Mouse (Mus musculus): ENCODE measurements around the gene 2300003K06Rik. TPM values are rescaled to one million over a fixed set of nuclear protein-coding genes. Genes with fewer than 3 reads are reported as not detected.
"Not testable (repeated sequence)": the region's sequence is repeated elsewhere in the genome, so short reads cannot be mapped to it uniquely, and the experiment has no call there.

Gene 2300003K06Rik
- not detected for total RNA-seq (2021)

GRCm38 (mm10) chr11:99837966-99838365 is at the start of gene 2300003K06Rik:
Gene 2300003K06Rik, minus strand, starts transcription at chr11:99838066.
- no peak for DNase-seq

- not testable (repeated sequence) for DNase-seq
Observed at GRCm38 (mm10) chr11:99878887-99879286, 41.0 kb upstream of the 2300003K06Rik start, which contains the start of gene Gm11567. Gene Gm11567, plus strand, starts transcription at chr11:99879187.

GRCm38 (mm10) chr11:99873089-99873488 is 35.2 kb upstream of the 2300003K06Rik start, which contains the start of gene Krtap9-1:
Gene Krtap9-1, plus strand, starts transcription at chr11:99873389.
- not testable (repeated sequence) for DNase-seq

- DNase-seq: not testable (repeated sequence)
Observed at GRCm38 (mm10) chr11:99864176-99864575, 26.3 kb upstream of the 2300003K06Rik start, which contains the start of gene Gm11559. Gene Gm11559, plus strand, starts transcription at chr11:99864476.

- no peak for DNase-seq
Observed at GRCm38 (mm10) chr11:99858761-99859160, 20.9 kb upstream of the 2300003K06Rik start.

- no peak for DNase-seq
Observed at GRCm38 (mm10) chr11:99857617-99858016, 19.8 kb upstream of the 2300003K06Rik start, which contains the start of gene Gm11568. Gene Gm11568, plus strand, starts transcription at chr11:99857917.

GRCm38 (mm10) chr11:99854121-99854520 is 16.3 kb upstream of the 2300003K06Rik start:
- no peak for DNase-seq

GRCm38 (mm10) chr11:99851508-99851907 is 13.6 kb upstream of the 2300003K06Rik start, which contains the start of gene Krtap4-16:
Gene Krtap4-16, minus strand, starts transcription at chr11:99851608.
- no peak for DNase-seq

GRCm38 (mm10) chr11:99846746-99847145 is 8.9 kb upstream of the 2300003K06Rik start:
- DNase-seq: no peak

GRCm38 (mm10) chr11:99842185-99842584 is 4.3 kb upstream of the 2300003K06Rik start:
- DNase-seq: no peak

GRCm38 (mm10) chr11:99815566-99815965 is 22.3 kb downstream of the 2300003K06Rik start, which contains the start of gene Gm11564:
Gene Gm11564, minus strand, starts transcription at chr11:99815666.
- not testable (repeated sequence) for DNase-seq

- DNase-seq: not testable (repeated sequence)
Observed at GRCm38 (mm10) chr11:99809792-99810191, 28.1 kb downstream of the 2300003K06Rik start, which contains the start of gene Krtap4-13. Gene Krtap4-13, minus strand, starts transcription at chr11:99809892.

GRCm38 (mm10) chr11:99804346-99804745 is 33.5 kb downstream of the 2300003K06Rik start, which contains the start of gene Gm11554:
Gene Gm11554, minus strand, starts transcription at chr11:99804446.
- not testable (repeated sequence) for DNase-seq

- DNase-seq: not testable (repeated sequence)
Observed at GRCm38 (mm10) chr11:99798832-99799231, 39.0 kb downstream of the 2300003K06Rik start, which contains the start of gene Gm11569. Gene Gm11569, minus strand, starts transcription at chr11:99798932.

GRCm38 (mm10) chr11:99793367-99793766 is 44.5 kb downstream of the 2300003K06Rik start, which contains the start of gene Gm11596:
Gene Gm11596, minus strand, starts transcription at chr11:99793467.
- no peak for DNase-seq

Other genes starting within 250 kb of the 2300003K06Rik start
- not detected for gene Krtap1-3, start 246.7 kb downstream of the 2300003K06Rik start, total RNA-seq (2021)
- not detected for gene Krtap9-3, start 240.0 kb downstream of the 2300003K06Rik start, total RNA-seq (2021)
- not detected for gene Gm11938, start 234.8 kb downstream of the 2300003K06Rik start, total RNA-seq (2021)
- gene Gm11937, start 227.9 kb downstream of the 2300003K06Rik start, total RNA-seq (2021): not detected
- gene Krtap2-4, start 223.2 kb downstream of the 2300003K06Rik start, total RNA-seq (2021): not detected
- gene Gm11562, start 217.6 kb downstream of the 2300003K06Rik start, total RNA-seq (2021): not detected
- not detected for gene Krtap4-1, start 209.8 kb downstream of the 2300003K06Rik start, total RNA-seq (2021)
- gene Krtap4-2, start 203.0 kb downstream of the 2300003K06Rik start, total RNA-seq (2021): not detected
- not detected for gene Krtap4-7, start 194.0 kb downstream of the 2300003K06Rik start, total RNA-seq (2021)
- not detected for gene Gm11555, start 187.8 kb downstream of the 2300003K06Rik start, total RNA-seq (2021)
- not detected for gene Gm11563, start 179.1 kb downstream of the 2300003K06Rik start, total RNA-seq (2021)
- not detected for gene Krtap4-6, start 172.1 kb downstream of the 2300003K06Rik start, total RNA-seq (2021)
- gene Gm14190, start 147.3 kb downstream of the 2300003K06Rik start, total RNA-seq (2021): not detected
- not detected for gene Gm14180, start 103.8 kb downstream of the 2300003K06Rik start, total RNA-seq (2021)
- not detected for gene Gm11595, start 65.2 kb downstream of the 2300003K06Rik start, total RNA-seq (2021)
- not detected for gene Krtap4-8, start 57.4 kb downstream of the 2300003K06Rik start, total RNA-seq (2021)
- gene Krtap4-9, start 52.9 kb downstream of the 2300003K06Rik start, total RNA-seq (2021): not detected
- gene Gm11596, start 44.6 kb downstream of the 2300003K06Rik start, total RNA-seq (2021): not detected
- gene Gm11569, start 39.1 kb downstream of the 2300003K06Rik start, total RNA-seq (2021): not detected
- gene Gm11554, start 33.6 kb downstream of the 2300003K06Rik start, total RNA-seq (2021): not detected
- gene Krtap4-13, start 28.2 kb downstream of the 2300003K06Rik start, total RNA-seq (2021): not detected
- not detected for gene Gm11564, start 22.4 kb downstream of the 2300003K06Rik start, total RNA-seq (2021)
- gene Krtap4-16, start 13.5 kb upstream of the 2300003K06Rik start, total RNA-seq (2021): not detected
- gene Gm11568, start 19.9 kb upstream of the 2300003K06Rik start, total RNA-seq (2021): not detected
- not detected for gene Gm11559, start 26.4 kb upstream of the 2300003K06Rik start, total RNA-seq (2021)
- gene Krtap9-1, start 35.3 kb upstream of the 2300003K06Rik start, total RNA-seq (2021): not detected
- not detected for gene Gm11567, start 41.1 kb upstream of the 2300003K06Rik start, total RNA-seq (2021)
- gene Krtap31-1, start 69.9 kb upstream of the 2300003K06Rik start, total RNA-seq (2021): not detected
- gene Gm11565, start 76.7 kb upstream of the 2300003K06Rik start, total RNA-seq (2021): not detected
- gene Krtap31-2, start 98.2 kb upstream of the 2300003K06Rik start, total RNA-seq (2021): not detected
- not detected for gene Krtap9-5, start 110.4 kb upstream of the 2300003K06Rik start, total RNA-seq (2021)
- not detected for gene Krtap29-1, start 141.0 kb upstream of the 2300003K06Rik start, total RNA-seq (2021)
- not detected for gene Krtap16-1, start 148.5 kb upstream of the 2300003K06Rik start, total RNA-seq (2021)
- gene Krtap17-1, start 155.9 kb upstream of the 2300003K06Rik start, total RNA-seq (2021): not detected
- not detected for gene Krt33a, start 178.1 kb upstream of the 2300003K06Rik start, total RNA-seq (2021)
- not detected for gene Krt33b, start 191.8 kb upstream of the 2300003K06Rik start, total RNA-seq (2021)
- gene Krt34, start 203.5 kb upstream of the 2300003K06Rik start, total RNA-seq (2021): not detected
- gene Krt31, start 212.5 kb upstream of the 2300003K06Rik start, total RNA-seq (2021): not detected